9 mouse cellular contexts compared by ENCODE assay signal in genomic region chr3:89764119-89764724, GRCm38 (mm10). TPM values are rescaled to one million over a fixed set of nuclear protein-coding genes. Genes with fewer than 3 reads are reported as not detected.
DNase-seq lines count a peak whose midpoint lies in the region; ATAC-seq and TF ChIP-seq lines count a peak whose summit lies in the region.
"Had no signal": no experiment of that assay in that cellular context is flagged by ENCODE, and none has a peak within 500 bp of the region (broad histone marks: within the 10 kb centered on the region; RNA-seq: fewer than 3 reads in every experiment).

Gene Chrnb2 (minus strand): TSS chr3:89764632.

- no peak within 1 kb of the TSS for H3K9ac ChIP-seq in lung, postnatal 0 days (replicated peaks; ENCODE audit: low read depth)

- DNase-seq in Muller cell, postnatal 12 days (ENCODE audit: inconsistent ontology term): peak; percentile 82
- peak; percentile 64 for DNase-seq in cerebellum, adult 9-10 months
- DNase-seq in layer of hippocampus, adult 8-10 months (ENCODE audit: low spot score in 2 of 2): peak in 1 of 2 experiments; percentile 45
- peak; percentile 80 for DNase-seq in lung, postnatal 0 days (ENCODE audit: low spot score)
- DNase-seq in ovary, adult 18-20 months (ENCODE audit: low spot score): peak; percentile 50
- DNase-seq in thymus, postnatal 10 days (ENCODE audit: low spot score in 2 of 2): peak; percentile 42 to 85

- no peaks in the 10 kb centered on the region for H3K27me3 ChIP-seq in lung, postnatal 0 days (replicated peaks; ENCODE audit: insufficient read depth, low read length)

- no peak for TF ChIP-seq EP300 in lung, postnatal 0 days (IDR thresholded peaks at IDR 0.05)

- H3K27ac ChIP-seq in lung, postnatal 0 days (ENCODE audit: low read length): no peak within 1 kb of the TSS

- H3K4me1 ChIP-seq in lung, postnatal 0 days (ENCODE audit: insufficient read depth, low read depth, low read length): no peaks in the 10 kb centered on the region

- H3K4me3 ChIP-seq in lung, postnatal 0 days (ENCODE audit: low read depth, low read length): no peak within 1 kb of the TSS
- H3K4me3 ChIP-seq: erythroblast, embryonic 14.5 days had no signal

- no peaks in the 10 kb centered on the region for H3K9me3 ChIP-seq in lung, postnatal 0 days (ENCODE audit: low read length)

- no peaks in the 10 kb centered on the region for H3K36me3 ChIP-seq in lung, postnatal 0 days (ENCODE audit: insufficient read depth, low read length)

- ATAC-seq in frontal cortex, adult (ENCODE audit: low TSS enrichment): peak; percentile 78
- peak; percentile 84 to 90 for ATAC-seq in hematopoietic stem cell, adult 5-6 weeks (replicated peaks in 1 of 2; ENCODE audit: insufficient read depth in 1 of 2, low FRiP score in 2 of 2, low TSS enrichment in 1 of 2, low read depth in 1 of 2, poor library complexity in 2 of 2, severe bottlenecking in 2 of 2)
- ATAC-seq in lung, postnatal 0 days: peak; percentile 98

- under 1% methylated on average over 36 of the region's 36 CpGs for WGBS in lung, postnatal 0 days

- no peak within 1 kb of the TSS for H3K4me2 ChIP-seq in lung, postnatal 0 days (replicated peaks; ENCODE audit: low read depth, low read length)

- TF ChIP-seq CTCF in lung, postnatal 0 days (IDR thresholded peaks at IDR 0.05): no peak

RNA-seq across cellular contexts. Expression of gene Chrnb2, which starts in this region (rescaled TPM):
- 0.40 and 0.50 TPM in 2 replicates for total RNA-seq in hematopoietic stem cell, adult 5-6 weeks (2017)
- 10 to 100 TPM; 27.6 to 32.5 (median 30.3) TPM for total RNA-seq in layer of hippocampus, adult 8-10 months (2022)
- 0.17 and 0.27 TPM in 2 replicates for polyA plus RNA-seq in lung, postnatal 0 days (2015; fragmentation: Nextera tagmentation; extraction: Ambion mirVana)

Comparison
In these comparisons a context has a peak if more than half of its experiments do, and no peak if none do; other contexts are left out.
1. RNA of gene Chrnb2 (total RNA-seq): 27.6 to 32.5 TPM in layer of hippocampus, adult 8-10 months; 0.40 to 0.50 TPM in hematopoietic stem cell, adult 5-6 weeks; every median in the first group is over 10 times any median in the second.
2. Peak in ATAC-seq in hematopoietic stem cell, adult 5-6 weeks; RNA of the gene not detected or under 1 TPM.
3. Peak in DNase-seq and ATAC-seq in lung, postnatal 0 days; RNA of the gene not detected or under 1 TPM.
4. Peak in every context shown above with its lines, with median percentiles within 50 percentile points of each other: ATAC-seq.